ENCODE assay signal across 8 mouse cellular contexts in the genomic region with DNA sequence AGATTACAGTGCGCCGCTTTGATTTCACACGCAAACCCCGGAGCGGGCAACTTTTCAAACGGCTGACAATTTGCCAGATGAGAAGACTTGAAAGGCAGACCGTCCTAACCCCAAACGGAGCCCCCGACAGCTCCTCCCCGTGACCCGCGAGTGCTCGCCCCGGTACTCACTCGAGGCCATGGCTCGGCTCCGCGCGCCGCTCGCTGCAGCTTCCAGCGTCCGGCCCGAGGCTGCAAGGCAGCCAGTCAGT. TPM values are rescaled to one million over a fixed set of nuclear protein-coding genes. Genes with fewer than 3 reads are reported as not detected.
DNase-seq lines count a peak whose midpoint lies in the region; ATAC-seq and TF ChIP-seq lines count a peak whose summit lies in the region.

No protein-coding gene starts in this region.

- WGBS in kidney, embryonic 14.5 days, result 0% methylated on average over 24 of the region's 24 CpGs
- under 1% methylated on average over 24 of the region's 24 CpGs for WGBS in hindbrain, embryonic 13.5 days
- under 1% methylated on average over 24 of the region's 24 CpGs for WGBS in midbrain, embryonic 14.5 days

- H3K4me3 ChIP-seq in kidney, embryonic 14.5 days (ENCODE audit: low read length), result peak overlapping the region; percentile 74
- H3K4me3 ChIP-seq in bone marrow macrophage, adult 2 months (ENCODE audit: insufficient read depth, low read length), result peak overlapping the region; percentile 97
- peak overlapping the region; percentile 76 for H3K4me3 ChIP-seq in hindbrain, embryonic 13.5 days
- H3K4me3 ChIP-seq in midbrain, embryonic 14.5 days (replicated peaks; ENCODE audit: low read depth, low read length), result peak overlapping the region; percentile 69

- peak overlapping the region; percentile 90 for H3K27ac ChIP-seq in kidney, embryonic 14.5 days (ENCODE audit: low read depth, low read length)
- peak overlapping the region; percentile 95 for H3K27ac ChIP-seq in bone marrow macrophage, adult 2 months (ENCODE audit: insufficient read depth, low read depth, low read length)
- peak overlapping the region; percentile 91 for H3K27ac ChIP-seq in hindbrain, embryonic 13.5 days
- peak overlapping the region; percentile 79 for H3K27ac ChIP-seq in midbrain, embryonic 14.5 days (replicated peaks; ENCODE audit: low read depth, low read length)

- DNase-seq in kidney, adult 8-10 months, result no peak
- DNase-seq in midbrain, embryonic 14.5 days, result no peak
- no peak for DNase-seq in urinary bladder, postnatal 4 days (ENCODE audit: low spot score in 2 of 2)
- no peak for DNase-seq in B cell, adult 2 months

- no peak for TF ChIP-seq POLR2A in bone marrow macrophage, adult 2 months (IDR thresholded peaks at IDR 0.05; ENCODE audit: borderline replicate concordance, low read depth, low read length)

- H3K4me2 ChIP-seq in kidney, embryonic 14.5 days (replicated peaks; ENCODE audit: low read depth, low read length), result peak overlapping the region; percentile 78
- peak overlapping the region; percentile 77 for H3K4me2 ChIP-seq in hindbrain, embryonic 13.5 days
- peak overlapping the region; percentile 83 for H3K4me2 ChIP-seq in midbrain, embryonic 14.5 days (ENCODE audit: low read length)

- H3K9me3 ChIP-seq in kidney, embryonic 14.5 days (ENCODE audit: control insufficient read depth, low read length), result no peaks in the 10 kb centered on the region
- no peaks in the 10 kb centered on the region for H3K9me3 ChIP-seq in hindbrain, embryonic 13.5 days
- no peaks in the 10 kb centered on the region for H3K9me3 ChIP-seq in midbrain, embryonic 14.5 days (ENCODE audit: control insufficient read depth, low read length)

- no peak for ATAC-seq in kidney, embryonic 14.5 days (ENCODE audit: low FRiP score, low TSS enrichment)
- no peak for ATAC-seq in hindbrain, embryonic 13.5 days (ENCODE audit: low FRiP score)
- no peak for ATAC-seq in midbrain, embryonic 14.5 days (ENCODE audit: low FRiP score, low TSS enrichment)
- ATAC-seq in megakaryocyte progenitor cell, adult 5-6 weeks (replicated peaks; ENCODE audit: poor library complexity), result no peak

- H3K4me1 ChIP-seq in kidney, embryonic 14.5 days (ENCODE audit: control insufficient read depth, insufficient read depth, low read length), result 0 out of 2 replicates have a peak, but pooled peaks cover 3% of the 10 kb centered on the region
- peaks cover 10% of the 10 kb centered on the region for H3K4me1 ChIP-seq in bone marrow macrophage, adult 2 months (ENCODE audit: control insufficient read depth, insufficient read depth, low read length)
- peaks cover 13% of the 10 kb centered on the region for H3K4me1 ChIP-seq in hindbrain, embryonic 13.5 days (replicated peaks)
- H3K4me1 ChIP-seq in midbrain, embryonic 14.5 days (ENCODE audit: control insufficient read depth, insufficient read depth, low read length), result no peaks in the 10 kb centered on the region

- no peaks in the 10 kb centered on the region for H3K36me3 ChIP-seq in kidney, embryonic 14.5 days (ENCODE audit: control insufficient read depth, insufficient read depth, low read length)
- no peaks in the 10 kb centered on the region for H3K36me3 ChIP-seq in hindbrain, embryonic 13.5 days
- H3K36me3 ChIP-seq in midbrain, embryonic 14.5 days (ENCODE audit: control insufficient read depth, insufficient read depth, low read length), result no peaks in the 10 kb centered on the region

- peak overlapping the region; percentile 73 for H3K9ac ChIP-seq in kidney, embryonic 14.5 days (ENCODE audit: low read depth, low read length)
- H3K9ac ChIP-seq in hindbrain, embryonic 13.5 days, result peak overlapping the region; percentile 80
- H3K9ac ChIP-seq in midbrain, embryonic 14.5 days (replicated peaks; ENCODE audit: low read length), result peak overlapping the region; percentile 67

- H3K27me3 ChIP-seq in kidney, embryonic 14.5 days (ENCODE audit: control insufficient read depth, insufficient read depth, low read length), result no peaks in the 10 kb centered on the region
- H3K27me3 ChIP-seq in hindbrain, embryonic 13.5 days, result peaks cover 16% of the 10 kb centered on the region
- no peaks in the 10 kb centered on the region for H3K27me3 ChIP-seq in midbrain, embryonic 14.5 days (ENCODE audit: control insufficient read depth, insufficient read depth, low read length)

- no peak for TF ChIP-seq CTCF in bone marrow macrophage, adult 2 months (IDR thresholded peaks at IDR 0.05; ENCODE audit: low read depth, low read length)

RNA-seq across cellular contexts. Expression of gene Rel, which starts 0.3 kb away (rescaled TPM):
- polyA plus RNA-seq in kidney, embryonic 14.5 days (2014; fragmentation: Nextera tagmentation; extraction: Ambion mirVana), result 0.90 and 1.1 TPM in 2 replicates
- polyA plus RNA-seq in bone marrow macrophage, adult 2 months (2012; ENCODE audit: insufficient read depth, insufficient read length, missing spikeins), result 26.6 and 26.7 TPM in 2 replicates
- 0.43 and 0.54 TPM in 2 replicates for polyA plus RNA-seq in hindbrain, embryonic 13.5 days (2015; fragmentation: Nextera tagmentation; extraction: Ambion mirVana)
- polyA plus RNA-seq in midbrain, embryonic 14.5 days (2014; fragmentation: Nextera tagmentation; extraction: Ambion mirVana), result 0.28 and 0.30 TPM in 2 replicates
- 20.7 and 25.9 TPM in 2 replicates for total RNA-seq in megakaryocyte progenitor cell, adult 5-6 weeks (2015)
- total RNA-seq in megakaryocyte progenitor cell, adult 5-6 weeks (2017), result 8.1 and 8.9 TPM in 2 replicates

Comparison
In these comparisons a context has a peak if more than half of its experiments do, and no peak if none do; other contexts are left out.
1. RNA of gene Rel, which starts 0.3 kb away (polyA plus RNA-seq): 26.6 to 26.7 TPM in bone marrow macrophage, adult 2 months; 0.90 to 1.1 TPM in kidney, embryonic 14.5 days, 0.43 to 0.54 TPM in hindbrain, embryonic 13.5 days and 0.28 to 0.30 TPM in midbrain, embryonic 14.5 days; every median in the first group is over 10 times any median in the second.
2. Peak in every context shown above with its lines, with median percentiles within 50 percentile points of each other: H3K27ac ChIP-seq, H3K4me2 ChIP-seq, H3K4me3 ChIP-seq and H3K9ac ChIP-seq.